Mouse (Mus musculus) CH12.LX (cell line): Measurements from ENCODE around the gene Tbx3.

Experiments
- CTCF ChIP-seq, 2 experiments: IDR thresholded peaks in 1 of 2; conservative IDR thresholded peaks in 1 of 2; 2 replicates each; pipeline ENCODE4 v1.5.1; 2011 to 2012; ENCODE audit warnings: low read depth in 2 of 2, low read length in 2 of 2, improper control_type of control experiment in 1 of 2, inconsistent platforms in 1 of 2, mild to moderate bottlenecking in 1 of 2, moderate library complexity in 1 of 2
- EP300 ChIP-seq: IDR thresholded peaks from 2 replicates; pipeline ENCODE4 v1.6.1; 2011; ENCODE audit warnings: low read length, improper control_type of control experiment
- IRF4 ChIP-seq: IDR thresholded peaks from 2 replicates; pipeline ENCODE4 v1.6.1; 2014; ENCODE audit warnings: low read depth, mild to moderate bottlenecking, inconsistent platforms, low read length, improper control_type of control experiment
- POLR2A ChIP-seq: IDR thresholded peaks from 2 replicates; pipeline ENCODE4 v1.6.1; 2011; ENCODE audit warnings: low read depth, mild to moderate bottlenecking, improper control_type of control experiment, low read length
- POLR2AphosphoS2 ChIP-seq: IDR thresholded peaks from 2 replicates; pipeline ENCODE4 v1.6.1; 2011; ENCODE audit warnings: low read depth, low read length, improper control_type of control experiment
- RCOR1 ChIP-seq: conservative IDR thresholded peaks from 2 replicates; pipeline ENCODE4 v1.6.1; 2012; ENCODE audit warnings: low read depth, mild to moderate bottlenecking, inconsistent platforms, low read length, improper control_type of control experiment
- UBTF ChIP-seq: IDR thresholded peaks from 2 replicates; pipeline ENCODE4 v1.6.1; 2012; ENCODE audit warnings: low read depth, mild to moderate bottlenecking, inconsistent platforms, low read length, improper control_type of control experiment, moderate library complexity
- ZMIZ1 ChIP-seq: IDR thresholded peaks from 2 replicates; pipeline ENCODE4 v1.6.1; 2012; ENCODE audit warnings: low read depth, mild to moderate bottlenecking, inconsistent platforms, low read length, improper control_type of control experiment

DNA sequence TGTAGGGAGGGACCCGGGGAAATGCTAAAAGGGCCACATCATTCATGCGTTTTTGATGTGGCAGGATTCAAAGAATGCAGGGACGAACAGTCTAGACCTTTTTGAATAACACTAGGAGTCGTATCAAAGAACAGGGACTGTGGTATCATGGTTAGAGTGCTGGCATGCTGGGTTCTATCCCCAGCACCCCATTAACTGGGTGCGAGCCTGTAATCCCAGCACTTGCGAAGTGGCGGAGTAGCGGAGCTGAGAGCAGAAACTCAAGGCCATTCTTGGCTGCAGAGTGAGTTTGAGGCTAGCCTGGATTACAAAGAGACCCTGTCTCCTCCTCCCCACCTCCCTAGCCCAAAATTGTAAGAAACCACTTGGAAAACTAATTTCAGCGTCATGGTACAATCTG is 44.3 kb upstream of the Tbx3 start:
- no peak for TF ChIP-seq CTCF (conservative IDR thresholded peaks at IDR 0.05 in 1 of 2, IDR thresholded peaks at IDR 0.05 in 1 of 2; ENCODE audit: low read depth in 2 of 2, low read length in 2 of 2)
- TF ChIP-seq IRF4 = no peak
- no peak for TF ChIP-seq EP300
- no peak for TF ChIP-seq POLR2AphosphoS2
- TF ChIP-seq UBTF = no peak
- TF ChIP-seq POLR2A = no peak
- no peak for TF ChIP-seq RCOR1
- TF ChIP-seq ZMIZ1 = no peak
